Mouse (Mus musculus): ENCODE results near the gene Ccdc91. TPM values are rescaled to one million over a fixed set of nuclear protein-coding genes. Genes with fewer than 3 reads are reported as not detected.

The Ccdc91 gene
- polyA plus RNA-seq, 1 experiment: 20.4 TPM

- Histone ChIP-seq H3ac (ENCODE audit: control insufficient read depth, insufficient read length, low read depth) (no peak overlapping the region), H3K79me2 (ENCODE audit: control insufficient read depth, insufficient read depth) (no peaks in the 10 kb centered on the region), H3K4me3 (ENCODE audit: insufficient read depth, poor library complexity, severe bottlenecking) (no peak overlapping the region), H3K27me3 (ENCODE audit: control insufficient read depth, insufficient read depth, insufficient read length) (no peaks in the 10 kb centered on the region), H3K36me3 (ENCODE audit: control insufficient read depth, insufficient read depth) (no peaks in the 10 kb centered on the region), H3K79me3 (ENCODE audit: low read depth) (no peaks in the 10 kb centered on the region)
- TF ChIP-seq USF1 (IDR thresholded peaks at IDR 0.05; ENCODE audit: low read depth) (no peak), MYOD1 (IDR thresholded peaks at IDR 0.05; ENCODE audit: control insufficient read depth, insufficient read length, low read depth) (no peak), MYOG (IDR thresholded peaks at IDR 0.05; ENCODE audit: control insufficient read depth, extremely low read depth, insufficient read length) (no peak), FOSL1 (IDR thresholded peaks at IDR 0.05; ENCODE audit: insufficient read depth, low read length, poor library complexity, severe bottlenecking) (no peak), MAX (IDR thresholded peaks at IDR 0.05) (no peak)
These were observed 63.5 kb downstream of the Ccdc91 start for GRCm38 (mm10) chr6:147539056-147539600.

- TF ChIP-seq CTCF (IDR thresholded peaks at IDR 0.05; ENCODE audit: control insufficient read depth, insufficient read depth, insufficient read length) (no peak), MAX (IDR thresholded peaks at IDR 0.05) (no peak), MYOD1 (IDR thresholded peaks at IDR 0.05; ENCODE audit: control insufficient read depth, insufficient read length, low read depth) (no peak), MYOG (IDR thresholded peaks at IDR 0.05; ENCODE audit: control insufficient read depth, extremely low read depth, insufficient read length) (no peak), FOSL1 (IDR thresholded peaks at IDR 0.05; ENCODE audit: insufficient read depth, low read length, poor library complexity, severe bottlenecking) (no peak), CEBPB (IDR thresholded peaks at IDR 0.05; ENCODE audit: low read depth) (no peak), USF1 (IDR thresholded peaks at IDR 0.05; ENCODE audit: low read depth) (no peak)
- Histone ChIP-seq H3K79me3 (ENCODE audit: low read depth) (no peaks in the 10 kb centered on the region), H3K27me3 (ENCODE audit: control insufficient read depth, insufficient read depth, insufficient read length) (no peaks in the 10 kb centered on the region), H3ac (ENCODE audit: control insufficient read depth, insufficient read length, low read depth) (no peak overlapping the region), H3K79me2 (ENCODE audit: control insufficient read depth, insufficient read depth) (no peaks in the 10 kb centered on the region), H3K4me3 (ENCODE audit: insufficient read depth, poor library complexity, severe bottlenecking) (no peak overlapping the region), H3K36me3 (ENCODE audit: control insufficient read depth, insufficient read depth) (no peaks in the 10 kb centered on the region)
These were observed 65.3 kb downstream of the Ccdc91 start for GRCm38 (mm10) chr6:147540942-147541341.

- Histone ChIP-seq H3K36me3 (ENCODE audit: control insufficient read depth, insufficient read depth) (no peaks in the 10 kb centered on the region), H3K79me3 (ENCODE audit: low read depth) (no peaks in the 10 kb centered on the region), H3K27me3 (ENCODE audit: control insufficient read depth, insufficient read depth, insufficient read length) (no peaks in the 10 kb centered on the region), H3K4me3 (ENCODE audit: insufficient read depth, poor library complexity, severe bottlenecking) (no peak overlapping the region), H3ac (ENCODE audit: control insufficient read depth, insufficient read length, low read depth) (no peak overlapping the region), H3K79me2 (ENCODE audit: control insufficient read depth, insufficient read depth) (no peaks in the 10 kb centered on the region)
- no peak for TF ChIP-seq MAX (IDR thresholded peaks at IDR 0.05)
- no peak for TF ChIP-seq USF1 (IDR thresholded peaks at IDR 0.05; ENCODE audit: low read depth)
- no peak for TF ChIP-seq CTCF (IDR thresholded peaks at IDR 0.05; ENCODE audit: control insufficient read depth, insufficient read depth, insufficient read length)
- TF ChIP-seq FOSL1 (IDR thresholded peaks at IDR 0.05; ENCODE audit: insufficient read depth, low read length, poor library complexity, severe bottlenecking): no peak
- TF ChIP-seq CEBPB (IDR thresholded peaks at IDR 0.05; ENCODE audit: low read depth): no peak
- TF ChIP-seq MYOG (IDR thresholded peaks at IDR 0.05; ENCODE audit: control insufficient read depth, extremely low read depth, insufficient read length): no peak
- TF ChIP-seq MYOD1 (IDR thresholded peaks at IDR 0.05; ENCODE audit: control insufficient read depth, insufficient read length, low read depth): no peak
These were observed 80.0 kb downstream of the Ccdc91 start for GRCm38 (mm10) chr6:147555591-147555990.

GRCm38 (mm10) chr6:147559316-147559715, 83.7 kb downstream of the Ccdc91 start:
- no peak for TF ChIP-seq MYOD1 (IDR thresholded peaks at IDR 0.05; ENCODE audit: control insufficient read depth, insufficient read length, low read depth)
- TF ChIP-seq CEBPB (IDR thresholded peaks at IDR 0.05; ENCODE audit: low read depth): no peak
- no peak for TF ChIP-seq USF1 (IDR thresholded peaks at IDR 0.05; ENCODE audit: low read depth)
- TF ChIP-seq FOSL1 (IDR thresholded peaks at IDR 0.05; ENCODE audit: insufficient read depth, low read length, poor library complexity, severe bottlenecking): no peak
- TF ChIP-seq MAX (IDR thresholded peaks at IDR 0.05): no peak
- TF ChIP-seq CTCF (IDR thresholded peaks at IDR 0.05; ENCODE audit: control insufficient read depth, insufficient read depth, insufficient read length): no peak
- no peak for TF ChIP-seq MYOG (IDR thresholded peaks at IDR 0.05; ENCODE audit: control insufficient read depth, extremely low read depth, insufficient read length)
- no peaks in the 10 kb centered on the region for H3K36me3 ChIP-seq (ENCODE audit: control insufficient read depth, insufficient read depth)
- no peak overlapping the region for H3K4me3 ChIP-seq (ENCODE audit: insufficient read depth, poor library complexity, severe bottlenecking)
- no peak overlapping the region for H3ac ChIP-seq (ENCODE audit: control insufficient read depth, insufficient read length, low read depth)
- H3K27me3 ChIP-seq (ENCODE audit: control insufficient read depth, insufficient read depth, insufficient read length): no peaks in the 10 kb centered on the region
- no peaks in the 10 kb centered on the region for H3K79me3 ChIP-seq (ENCODE audit: low read depth)
- H3K79me2 ChIP-seq (ENCODE audit: control insufficient read depth, insufficient read depth): no peaks in the 10 kb centered on the region

- Histone ChIP-seq H3K79me3 (ENCODE audit: low read depth) (no peaks in the 10 kb centered on the region), H3K79me2 (ENCODE audit: control insufficient read depth, insufficient read depth) (no peaks in the 10 kb centered on the region), H3K36me3 (ENCODE audit: control insufficient read depth, insufficient read depth) (no peaks in the 10 kb centered on the region), H3K4me3 (ENCODE audit: insufficient read depth, poor library complexity, severe bottlenecking) (no peak overlapping the region), H3K27me3 (ENCODE audit: control insufficient read depth, insufficient read depth, insufficient read length) (no peaks in the 10 kb centered on the region), H3ac (ENCODE audit: control insufficient read depth, insufficient read length, low read depth) (no peak overlapping the region)
- TF ChIP-seq USF1 (IDR thresholded peaks at IDR 0.05; ENCODE audit: low read depth): no peak
- no peak for TF ChIP-seq FOSL1 (IDR thresholded peaks at IDR 0.05; ENCODE audit: insufficient read depth, low read length, poor library complexity, severe bottlenecking)
- no peak for TF ChIP-seq CTCF (IDR thresholded peaks at IDR 0.05; ENCODE audit: control insufficient read depth, insufficient read depth, insufficient read length)
- no peak for TF ChIP-seq MAX (IDR thresholded peaks at IDR 0.05)
- TF ChIP-seq MYOD1 (IDR thresholded peaks at IDR 0.05; ENCODE audit: control insufficient read depth, insufficient read length, low read depth): no peak
- no peak for TF ChIP-seq CEBPB (IDR thresholded peaks at IDR 0.05; ENCODE audit: low read depth)
- no peak for TF ChIP-seq MYOG (IDR thresholded peaks at IDR 0.05; ENCODE audit: control insufficient read depth, extremely low read depth, insufficient read length)
These were observed 84.8 kb downstream of the Ccdc91 start for GRCm38 (mm10) chr6:147560436-147560835.

- Histone ChIP-seq H3K4me3 (ENCODE audit: insufficient read depth, poor library complexity, severe bottlenecking) (no peak overlapping the region), H3K27me3 (ENCODE audit: control insufficient read depth, insufficient read depth, insufficient read length) (no peaks in the 10 kb centered on the region), H3K79me3 (ENCODE audit: low read depth) (no peaks in the 10 kb centered on the region), H3ac (ENCODE audit: control insufficient read depth, insufficient read length, low read depth) (no peak overlapping the region), H3K79me2 (ENCODE audit: control insufficient read depth, insufficient read depth) (no peaks in the 10 kb centered on the region), H3K36me3 (ENCODE audit: control insufficient read depth, insufficient read depth) (no peaks in the 10 kb centered on the region)
- TF ChIP-seq CEBPB (IDR thresholded peaks at IDR 0.05; ENCODE audit: low read depth): no peak
- no peak for TF ChIP-seq MYOG (IDR thresholded peaks at IDR 0.05; ENCODE audit: control insufficient read depth, extremely low read depth, insufficient read length)
- no peak for TF ChIP-seq FOSL1 (IDR thresholded peaks at IDR 0.05; ENCODE audit: insufficient read depth, low read length, poor library complexity, severe bottlenecking)
- TF ChIP-seq MYOD1 (IDR thresholded peaks at IDR 0.05; ENCODE audit: control insufficient read depth, insufficient read length, low read depth): no peak
- TF ChIP-seq MAX (IDR thresholded peaks at IDR 0.05): no peak
- no peak for TF ChIP-seq USF1 (IDR thresholded peaks at IDR 0.05; ENCODE audit: low read depth)
- no peak for TF ChIP-seq CTCF (IDR thresholded peaks at IDR 0.05; ENCODE audit: control insufficient read depth, insufficient read depth, insufficient read length)
These were observed 93.6 kb downstream of the Ccdc91 start for GRCm38 (mm10) chr6:147569246-147569645.
